9 mouse cellular contexts compared by ENCODE assay signal in the genomic region with DNA sequence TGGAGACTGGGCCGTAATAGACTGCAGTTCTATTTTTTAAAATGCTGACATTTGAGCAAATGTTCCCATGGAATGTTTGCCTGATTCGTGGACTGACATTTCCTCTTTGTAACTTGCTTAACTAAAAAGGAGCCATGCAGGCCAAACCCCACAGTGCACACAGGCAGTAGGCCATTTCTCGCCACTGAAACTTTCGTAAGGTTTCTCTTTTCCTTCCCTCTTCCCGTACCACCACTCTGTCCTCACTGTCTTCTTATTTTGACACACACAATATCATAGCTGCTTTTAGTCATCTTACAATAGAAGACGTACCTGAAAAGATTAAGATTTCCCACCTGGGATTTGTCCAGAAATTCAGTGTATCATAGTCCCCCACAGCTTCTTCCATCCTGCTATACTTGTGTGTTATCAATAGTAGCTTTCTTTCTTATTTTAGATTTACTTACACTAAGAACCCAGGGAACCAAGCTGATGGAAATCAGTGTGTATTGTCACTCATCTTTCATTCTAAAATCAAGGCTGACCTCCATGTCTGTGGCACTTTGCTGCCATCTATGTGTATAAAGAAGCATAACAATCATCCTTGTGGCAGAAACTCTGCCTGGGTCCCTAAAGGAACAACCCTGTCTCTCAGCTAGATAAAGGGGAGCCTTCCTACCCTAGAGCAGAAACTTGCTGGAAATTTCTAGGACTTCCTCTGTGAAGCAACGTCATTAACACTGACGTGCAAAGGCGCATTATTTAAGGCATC.
A peak's percentile ranks its signal among the peaks of the same experiment; 100 is the strongest.
DNase-seq lines count a peak whose midpoint lies in the region; ATAC-seq lines count a peak whose summit lies in the region.
"Had no signal": no experiment of that assay in that cellular context is flagged by ENCODE, and none has a peak within 500 bp of the region (broad histone marks: within the 10 kb centered on the region; RNA-seq: fewer than 3 reads in every experiment).

No protein-coding gene starts in this region.

- H3K9me3 ChIP-seq in forebrain, embryonic 15.5 days, result no peaks in the 10 kb centered on the region
- H3K9me3 ChIP-seq: heart, embryonic 13.5 days had no signal

- peak; percentile 9 to 35 for DNase-seq in urinary bladder, postnatal 36 days (ENCODE audit: low spot score in 2 of 2)
- DNase-seq in urinary bladder, adult 2 months (ENCODE audit: low spot score), result no peak
- peak; percentile 7 for DNase-seq in cerebellum, adult 11 months
- DNase-seq in kidney, adult 8-10 months, result peak; percentile 18 to 23
- peak; percentile 14 for DNase-seq in thymus, postnatal 25 days

- ATAC-seq in forebrain, embryonic 15.5 days (replicated peaks), result peak; percentile 75
- ATAC-seq in megakaryocyte-erythroid progenitor cell, adult 5-6 weeks (replicated peaks; ENCODE audit: low FRiP score, low TSS enrichment, poor library complexity, severe bottlenecking), result peak; percentile 88

- 51% methylated on average over 9 of the region's 9 CpGs for WGBS in forebrain, embryonic 15.5 days

- H3K9ac ChIP-seq in forebrain, embryonic 15.5 days (replicated peaks), result no peak overlapping the region
- H3K9ac ChIP-seq: heart, embryonic 13.5 days had no signal

- H3K27me3 ChIP-seq in forebrain, embryonic 15.5 days, result no peaks in the 10 kb centered on the region
- H3K27me3 ChIP-seq: heart, embryonic 13.5 days had no signal

- no peak overlapping the region for H3K4me3 ChIP-seq in forebrain, embryonic 15.5 days
- H3K4me3 ChIP-seq: heart, embryonic 13.5 days; myocyte had no signal

- no peak overlapping the region for H3K4me2 ChIP-seq in forebrain, embryonic 15.5 days (replicated peaks)
- H3K4me2 ChIP-seq: heart, embryonic 13.5 days had no signal

- no peak overlapping the region for H3K27ac ChIP-seq in forebrain, embryonic 15.5 days (replicated peaks)
- H3K27ac ChIP-seq: heart, embryonic 13.5 days had no signal

- no peaks in the 10 kb centered on the region for H3K36me3 ChIP-seq in forebrain, embryonic 15.5 days
- H3K36me3 ChIP-seq: heart, embryonic 13.5 days had no signal

- H3K4me1 ChIP-seq in forebrain, embryonic 15.5 days, result no peaks in the 10 kb centered on the region
